Mouse (Mus musculus): Measurements from ENCODE around the gene Il9r. TPM values are rescaled to one million over a fixed set of nuclear protein-coding genes. Genes with fewer than 3 reads are reported as not detected.

Gene Il9r
- polyA plus RNA-seq, 1 experiment from 2014 or later: not detected

GRCm38 (mm10) chr11:32194086-32194485 is 6.0 kb downstream of the Il9r start:
- ATAC-seq (ENCODE audit: low FRiP score): no peak
- WGBS: 81% methylated on average over 10 of the region's 10 CpGs

GRCm38 (mm10) chr11:32193156-32193555 is 6.9 kb downstream of the Il9r start:
- H3K9ac ChIP-seq: no peak overlapping the region
- H3K4me3 ChIP-seq (replicated peaks): no peak overlapping the region
- WGBS: 93% methylated on average over 10 of the region's 10 CpGs
- H3K9me3 ChIP-seq: no peaks in the 10 kb centered on the region
- no peak for ATAC-seq (ENCODE audit: low FRiP score)
- H3K27me3 ChIP-seq: peaks cover 8% of the 10 kb centered on the region; the same call in 1 of the 2 replicates
- H3K4me2 ChIP-seq: no peak overlapping the region
- H3K4me1 ChIP-seq: peaks cover 5% of the 10 kb centered on the region; the same call in 1 of the 2 replicates
- no peak overlapping the region for H3K27ac ChIP-seq
- H3K36me3 ChIP-seq (replicated peaks): no peaks in the 10 kb centered on the region

More at GRCm38 (mm10) chr11:32194086-32194485, 6.0 kb downstream of the Il9r start:
- Histone ChIP-seq H3K27me3 (peaks cover 8% of the 10 kb centered on the region; the same call in 1 of the 2 replicates), H3K4me1 (peaks cover 5% of the 10 kb centered on the region; the same call in 1 of the 2 replicates), H3K9me3 (no peaks in the 10 kb centered on the region), H3K4me3 (replicated peaks) (no peak overlapping the region), H3K9ac (no peak overlapping the region), H3K27ac (no peak overlapping the region), H3K36me3 (replicated peaks) (no peaks in the 10 kb centered on the region), H3K4me2 (no peak overlapping the region)

- Histone ChIP-seq H3K36me3 (replicated peaks) (no peaks in the 10 kb centered on the region), H3K27ac (no peak overlapping the region), H3K9ac (no peak overlapping the region), H3K4me2 (no peak overlapping the region), H3K4me3 (replicated peaks) (no peak overlapping the region), H3K27me3 (peaks cover 8% of the 10 kb centered on the region; the same call in 1 of the 2 replicates), H3K9me3 (no peaks in the 10 kb centered on the region), H3K4me1 (no peaks in the 10 kb centered on the region)
- no peak for ATAC-seq (ENCODE audit: low FRiP score)
- WGBS: 82% methylated on average over 13 of the region's 13 CpGs
Observed at GRCm38 (mm10) chr11:32190603-32191110, 9.4 kb downstream of the Il9r start.

- no peak overlapping the region for H3K4me2 ChIP-seq
- 82% methylated on average over 9 of the region's 9 CpGs for WGBS
- no peak overlapping the region for H3K27ac ChIP-seq
- no peak for ATAC-seq (ENCODE audit: low FRiP score)
- peaks cover 4% of the 10 kb centered on the region; the same call in 1 of the 2 replicates for H3K27me3 ChIP-seq
- no peaks in the 10 kb centered on the region for H3K4me1 ChIP-seq
- no peak overlapping the region for H3K9ac ChIP-seq
- no peaks in the 10 kb centered on the region for H3K36me3 ChIP-seq (replicated peaks)
- no peak overlapping the region for H3K4me3 ChIP-seq (replicated peaks)
- no peaks in the 10 kb centered on the region for H3K9me3 ChIP-seq
Observed at GRCm38 (mm10) chr11:32190119-32190518, 10.0 kb downstream of the Il9r start.

GRCm38 (mm10) chr11:32189434-32189833 is 10.6 kb downstream of the Il9r start:
- no peaks in the 10 kb centered on the region for H3K4me1 ChIP-seq
- no peak for ATAC-seq (ENCODE audit: low FRiP score)
- peaks cover 3% of the 10 kb centered on the region; the same call in 1 of the 2 replicates for H3K27me3 ChIP-seq
- no peak overlapping the region for H3K27ac ChIP-seq
- no peak overlapping the region for H3K4me3 ChIP-seq (replicated peaks)
- WGBS: 80% methylated on average over 5 of the region's 5 CpGs
- no peak overlapping the region for H3K9ac ChIP-seq
- H3K9me3 ChIP-seq: no peaks in the 10 kb centered on the region
- no peaks in the 10 kb centered on the region for H3K36me3 ChIP-seq (replicated peaks)
- no peak overlapping the region for H3K4me2 ChIP-seq

GRCm38 (mm10) chr11:32188881-32189280 is 11.2 kb downstream of the Il9r start:
- ATAC-seq (ENCODE audit: low FRiP score): no peak
- H3K27me3 ChIP-seq: 0 out of 2 replicates have a peak, but pooled peaks cover under 1% of the 10 kb centered on the region
- no peaks in the 10 kb centered on the region for H3K4me1 ChIP-seq
- WGBS: 83% methylated on average over 12 of the region's 12 CpGs
- no peak overlapping the region for H3K4me2 ChIP-seq
- no peaks in the 10 kb centered on the region for H3K9me3 ChIP-seq
- H3K9ac ChIP-seq: no peak overlapping the region
- H3K27ac ChIP-seq: no peak overlapping the region
- H3K36me3 ChIP-seq (replicated peaks): no peaks in the 10 kb centered on the region
- no peak overlapping the region for H3K4me3 ChIP-seq (replicated peaks)

- H3K9me3 ChIP-seq: no peaks in the 10 kb centered on the region
- no peak overlapping the region for H3K9ac ChIP-seq
- 92% methylated on average over 4 of the region's 4 CpGs for WGBS
- H3K36me3 ChIP-seq (replicated peaks): no peaks in the 10 kb centered on the region
- no peak for ATAC-seq (ENCODE audit: low FRiP score)
- no peaks in the 10 kb centered on the region for H3K27me3 ChIP-seq
- H3K4me1 ChIP-seq: no peaks in the 10 kb centered on the region
- no peak overlapping the region for H3K4me3 ChIP-seq (replicated peaks)
- no peak overlapping the region for H3K4me2 ChIP-seq
- no peak overlapping the region for H3K27ac ChIP-seq
Observed at GRCm38 (mm10) chr11:32187256-32187655, 12.8 kb downstream of the Il9r start.

- WGBS: 88% methylated on average over 3 of the region's 3 CpGs
- no peak for ATAC-seq (ENCODE audit: low FRiP score)
Observed at GRCm38 (mm10) chr11:32186031-32186430, 14.0 kb downstream of the Il9r start.

GRCm38 (mm10) chr11:32184469-32184868 is 15.6 kb downstream of the Il9r start:
- Histone ChIP-seq H3K36me3 (replicated peaks) (no peaks in the 10 kb centered on the region), H3K9ac (no peak overlapping the region), H3K4me2 (no peak overlapping the region), H3K4me3 (replicated peaks) (no peak overlapping the region), H3K4me1 (no peaks in the 10 kb centered on the region), H3K9me3 (no peaks in the 10 kb centered on the region), H3K27me3 (peaks cover 3% of the 10 kb centered on the region; the same call in 1 of the 2 replicates), H3K27ac (no peak overlapping the region)
- 89% methylated on average over 8 of the region's 8 CpGs for WGBS
- ATAC-seq (ENCODE audit: low FRiP score): no peak

More at GRCm38 (mm10) chr11:32186031-32186430, 14.0 kb downstream of the Il9r start:
- Histone ChIP-seq H3K27ac (no peak overlapping the region), H3K27me3 (peaks cover 3% of the 10 kb centered on the region; the same call in 1 of the 2 replicates), H3K4me1 (no peaks in the 10 kb centered on the region), H3K4me3 (replicated peaks) (no peak overlapping the region), H3K9me3 (no peaks in the 10 kb centered on the region), H3K4me2 (no peak overlapping the region), H3K9ac (no peak overlapping the region), H3K36me3 (replicated peaks) (no peaks in the 10 kb centered on the region)

GRCm38 (mm10) chr11:32181973-32182868 is 17.9 kb downstream of the Il9r start:
- Histone ChIP-seq H3K4me2 (no peak overlapping the region), H3K9ac (no peak overlapping the region), H3K27me3 (peaks cover 3% of the 10 kb centered on the region; the same call in 1 of the 2 replicates), H3K27ac (no peak overlapping the region), H3K4me1 (no peaks in the 10 kb centered on the region), H3K9me3 (0 out of 2 replicates have a peak, but pooled peaks cover 2% of the 10 kb centered on the region), H3K36me3 (replicated peaks) (no peaks in the 10 kb centered on the region), H3K4me3 (replicated peaks) (no peak overlapping the region)
- ATAC-seq (ENCODE audit: low FRiP score): 0 out of 2 replicates have a peak, but pooled peaks have one; percentile 39
- 56% methylated on average over 22 of the region's 25 CpGs for WGBS

- H3K27me3 ChIP-seq: peaks cover 3% of the 10 kb centered on the region; the same call in 1 of the 2 replicates
- no peaks in the 10 kb centered on the region for H3K36me3 ChIP-seq (replicated peaks)
- H3K4me3 ChIP-seq (replicated peaks): no peak overlapping the region
- no peak overlapping the region for H3K4me2 ChIP-seq
- H3K27ac ChIP-seq: no peak overlapping the region
- H3K4me1 ChIP-seq: no peaks in the 10 kb centered on the region
- 80% methylated on average over 4 of the region's 4 CpGs for WGBS
- H3K9me3 ChIP-seq: 0 out of 2 replicates have a peak, but pooled peaks cover 2% of the 10 kb centered on the region
- H3K9ac ChIP-seq: no peak overlapping the region
- ATAC-seq (ENCODE audit: low FRiP score): no peak
Observed at GRCm38 (mm10) chr11:32181246-32181645, 18.8 kb downstream of the Il9r start.

- WGBS: 80% methylated on average over 1 of the region's 1 CpGs
- H3K36me3 ChIP-seq (replicated peaks): no peaks in the 10 kb centered on the region
- no peak overlapping the region for H3K4me3 ChIP-seq (replicated peaks)
- H3K9ac ChIP-seq: no peak overlapping the region
- H3K27me3 ChIP-seq: peaks cover 3% of the 10 kb centered on the region; the same call in 1 of the 2 replicates
- no peak overlapping the region for H3K4me2 ChIP-seq
- ATAC-seq (ENCODE audit: low FRiP score): no peak
- no peaks in the 10 kb centered on the region for H3K4me1 ChIP-seq
- no peak overlapping the region for H3K27ac ChIP-seq
- H3K9me3 ChIP-seq: 0 out of 2 replicates have a peak, but pooled peaks cover 2% of the 10 kb centered on the region
Observed at GRCm38 (mm10) chr11:32178506-32178905, 21.6 kb downstream of the Il9r start.
